Mouse (Mus musculus): ENCODE measurements around the gene Nacad.

The Nacad gene

GRCm38 (mm10) chr11:6580065-6580750, 25.6 kb downstream of the Nacad start:
- no peak for DNase-seq

- no peak for DNase-seq
These were observed 26.5 kb downstream of the Nacad start for GRCm38 (mm10) chr11:6579361-6579760.

- DNase-seq = no peak
These were observed 29.7 kb downstream of the Nacad start for GRCm38 (mm10) chr11:6576151-6576550.

GRCm38 (mm10) chr11:6569410-6569777, 36.5 kb downstream of the Nacad start:
- no peak for DNase-seq

- DNase-seq = peak; percentile 70 to 71
These were observed 37.1 kb downstream of the Nacad start for GRCm38 (mm10) chr11:6568584-6569409.

- DNase-seq = no peak
These were observed 37.9 kb downstream of the Nacad start for GRCm38 (mm10) chr11:6567951-6568350.

GRCm38 (mm10) chr11:6566496-6566895, 39.4 kb downstream of the Nacad start:
- DNase-seq = no peak

- DNase-seq = no peak
These were observed 42.7 kb downstream of the Nacad start for GRCm38 (mm10) chr11:6563201-6563600.

- DNase-seq = no peak
These were observed 43.5 kb downstream of the Nacad start for GRCm38 (mm10) chr11:6562359-6562758.

- no peak for DNase-seq
These were observed 44.4 kb downstream of the Nacad start for GRCm38 (mm10) chr11:6561474-6561873.

- DNase-seq = no peak
These were observed 45.0 kb downstream of the Nacad start for GRCm38 (mm10) chr11:6560655-6561360.

GRCm38 (mm10) chr11:6559996-6560395, 45.9 kb downstream of the Nacad start:
- no peak for DNase-seq

GRCm38 (mm10) chr11:6558234-6558633, 47.6 kb downstream of the Nacad start:
- DNase-seq = no peak

- no peak for DNase-seq
These were observed 55.7 kb downstream of the Nacad start for GRCm38 (mm10) chr11:6550201-6550600.

GRCm38 (mm10) chr11:6549770-6550169, 56.1 kb downstream of the Nacad start:
- no peak for DNase-seq
